Mouse (Mus musculus) MEL (cell line): ENCODE data around the gene Gipc3.

ENCODE experiments used
- POLR2A ChIP-seq, 2 experiments: IDR thresholded peaks; 2 replicates each; pipeline ENCODE4 v1.6.1; 2011 to 2012; ENCODE audit warnings: low read length in 2 of 2, mild to moderate bottlenecking in 2 of 2, control low read depth in 1 of 2, improper control_type of control experiment in 1 of 2, low read depth in 1 of 2, moderate library complexity in 1 of 2; ENCODE audit not compliant: control insufficient read depth in 1 of 2, insufficient read depth in 1 of 2, poor library complexity in 1 of 2
- RAD21 ChIP-seq: IDR thresholded peaks from 2 replicates; pipeline ENCODE4 v1.6.1; 2011; ENCODE audit warnings: mild to moderate bottlenecking, low read depth, low read length, improper control_type of control experiment
- TAL1 ChIP-seq: IDR thresholded peaks from 2 replicates; pipeline ENCODE4 v1.6.1; 2012; ENCODE audit warnings: mild to moderate bottlenecking, inconsistent platforms, low read length, moderate library complexity, mixed read lengths

DNA sequence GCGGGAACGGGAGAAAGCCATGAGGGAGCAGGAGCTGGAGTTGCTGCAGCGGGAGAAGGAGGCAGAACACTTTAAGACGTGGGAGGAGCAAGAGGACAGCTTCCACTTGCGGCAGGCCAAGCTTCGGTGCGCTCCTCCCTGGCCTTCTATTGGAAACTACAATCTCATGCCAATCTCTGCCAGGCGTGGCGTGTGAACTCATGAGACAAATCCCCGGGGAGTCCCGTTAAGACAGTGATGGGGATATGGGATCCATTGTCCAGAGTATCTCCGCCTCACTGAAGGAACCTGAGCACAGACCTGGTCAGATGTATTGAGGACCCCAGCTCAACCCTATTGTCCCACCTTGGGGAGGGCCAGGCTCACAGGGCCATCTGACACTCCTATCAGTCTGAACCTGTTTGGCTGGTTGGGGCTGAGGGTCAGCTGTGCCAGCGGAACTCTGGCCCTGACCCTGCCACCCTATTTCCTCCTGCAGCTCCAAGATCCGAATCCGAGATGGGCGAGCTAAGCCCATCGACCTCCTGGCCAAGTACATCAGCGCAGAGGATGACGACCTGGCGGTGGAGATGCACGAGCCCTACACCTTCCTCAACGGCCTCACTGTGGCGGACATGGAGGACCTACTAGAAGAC, 19.8 kb downstream of the Gipc3 start:
- TF ChIP-seq POLR2A (IDR thresholded peaks at IDR 0.05; ENCODE audit: control insufficient read depth in 1 of 2, insufficient read depth in 1 of 2, low read depth in 1 of 2, low read length in 2 of 2, poor library complexity in 1 of 2) (no peak), RAD21 (no peak), TAL1 (no peak)
